Mouse (Mus musculus): Measurements from ENCODE around the gene Plcl2.
"Not testable (repeated sequence)": the region's sequence is repeated elsewhere in the genome, so short reads cannot be mapped to it uniquely, and the experiment has no call there.

Gene Plcl2

GRCm38 (mm10) chr17:50625584-50625983, 116.4 kb downstream of the Plcl2 start:
- no peak for DNase-seq (ENCODE audit: low read depth)

GRCm38 (mm10) chr17:50627658-50628057, 118.5 kb downstream of the Plcl2 start:
- no peak for DNase-seq (ENCODE audit: low read depth)

- no peak for DNase-seq (ENCODE audit: low read depth)
These were observed 119.5 kb downstream of the Plcl2 start for GRCm38 (mm10) chr17:50628716-50629115.

- not testable (repeated sequence) for DNase-seq (ENCODE audit: low read depth)
These were observed 121.8 kb downstream of the Plcl2 start for GRCm38 (mm10) chr17:50630992-50631391.

- no peak for DNase-seq (ENCODE audit: low read depth)
These were observed 125.0 kb downstream of the Plcl2 start for GRCm38 (mm10) chr17:50634008-50634871.

GRCm38 (mm10) chr17:50635961-50636585, 126.9 kb downstream of the Plcl2 start:
- no peak for DNase-seq (ENCODE audit: low read depth)

GRCm38 (mm10) chr17:50638791-50639190, 129.6 kb downstream of the Plcl2 start:
- no peak for DNase-seq (ENCODE audit: low read depth)

- DNase-seq (ENCODE audit: low read depth) = no peak
These were observed 131.9 kb downstream of the Plcl2 start for GRCm38 (mm10) chr17:50641076-50641610.

GRCm38 (mm10) chr17:50641879-50642278, 132.7 kb downstream of the Plcl2 start:
- no peak for DNase-seq (ENCODE audit: low read depth)

- no peak for DNase-seq (ENCODE audit: low read depth)
These were observed 134.2 kb downstream of the Plcl2 start for GRCm38 (mm10) chr17:50643356-50643755.

GRCm38 (mm10) chr17:50643989-50644388, 134.8 kb downstream of the Plcl2 start:
- DNase-seq (ENCODE audit: low read depth) = no peak

- DNase-seq (ENCODE audit: low read depth) = not testable (repeated sequence)
These were observed 138.9 kb downstream of the Plcl2 start for GRCm38 (mm10) chr17:50648141-50648540.

- DNase-seq (ENCODE audit: low read depth) = no peak
These were observed 139.7 kb downstream of the Plcl2 start for GRCm38 (mm10) chr17:50648757-50649419.

- no peak for DNase-seq (ENCODE audit: low read depth)
These were observed 141.5 kb downstream of the Plcl2 start for GRCm38 (mm10) chr17:50650535-50651223.

- DNase-seq (ENCODE audit: low read depth) = no peak
These were observed 145.7 kb downstream of the Plcl2 start for GRCm38 (mm10) chr17:50654741-50655415.

- DNase-seq (ENCODE audit: low read depth) = no peak
These were observed 146.2 kb downstream of the Plcl2 start for GRCm38 (mm10) chr17:50655416-50655776.

- DNase-seq (ENCODE audit: low read depth) = no peak
These were observed 148.1 kb downstream of the Plcl2 start for GRCm38 (mm10) chr17:50657321-50657720.

- no peak for DNase-seq (ENCODE audit: low read depth)
These were observed 149.7 kb downstream of the Plcl2 start for GRCm38 (mm10) chr17:50658901-50659300.

- no peak for DNase-seq (ENCODE audit: low read depth)
These were observed 158.4 kb downstream of the Plcl2 start for GRCm38 (mm10) chr17:50667596-50667995.

GRCm38 (mm10) chr17:50668681-50669208, 159.5 kb downstream of the Plcl2 start:
- no peak for DNase-seq (ENCODE audit: low read depth)

- DNase-seq (ENCODE audit: low read depth) = no peak
These were observed 162.2 kb downstream of the Plcl2 start for GRCm38 (mm10) chr17:50671416-50671815.
